Mouse (Mus musculus): ENCODE data around the gene Ssbp3. TPM values are rescaled to one million over a fixed set of nuclear protein-coding genes. Genes with fewer than 3 reads are reported as not detected.

Gene Ssbp3
- polyA plus RNA-seq, 1 experiment from 2014 or later: 190 TPM

GRCm38 (mm10) chr4:106938506-106939222 is 28.2 kb downstream of the Ssbp3 start:
- Histone ChIP-seq H3K4me3 (no peak overlapping the region), H3K27ac (peak overlapping the region; percentile 63; the same call in 1 of the 2 replicates), H3K9ac (peak overlapping the region; percentile 27; the same call in 1 of the 2 replicates), H3K4me1 (peaks cover 94% of the 10 kb centered on the region), H3K27me3 (no peaks in the 10 kb centered on the region), H3K9me3 (no peaks in the 10 kb centered on the region), H3K36me3 (peaks cover 64% of the 10 kb centered on the region), H3K4me2 (0 out of 2 replicates have a peak overlapping the region, but pooled peaks have one; percentile 9)
- WGBS: 55% methylated on average over 8 of the region's 8 CpGs
- ATAC-seq (ENCODE audit: insufficient number of reproducible peaks, insufficient read depth, low FRiP score, low TSS enrichment, low read depth): no peak

GRCm38 (mm10) chr4:106939223-106939918 is 28.9 kb downstream of the Ssbp3 start:
- Histone ChIP-seq H3K4me3 (no peak overlapping the region), H3K27ac (peak overlapping the region; percentile 63), H3K9ac (peak overlapping the region; percentile 27; the same call in 1 of the 2 replicates), H3K4me2 (peak overlapping the region; percentile 18; the same call in 1 of the 2 replicates), H3K27me3 (no peaks in the 10 kb centered on the region), H3K9me3 (no peaks in the 10 kb centered on the region), H3K4me1 (peaks cover 95% of the 10 kb centered on the region), H3K36me3 (peaks cover 58% of the 10 kb centered on the region)
- ATAC-seq (ENCODE audit: insufficient number of reproducible peaks, insufficient read depth, low FRiP score, low TSS enrichment, low read depth): no peak
- WGBS: 18% methylated on average over 6 of the region's 6 CpGs

- peak overlapping the region; percentile 63 for H3K27ac ChIP-seq
- H3K4me1 ChIP-seq: peaks cover 94% of the 10 kb centered on the region
- ATAC-seq (ENCODE audit: insufficient number of reproducible peaks, insufficient read depth, low FRiP score, low TSS enrichment, low read depth): no peak
- peaks cover 56% of the 10 kb centered on the region for H3K36me3 ChIP-seq
- H3K27me3 ChIP-seq: no peaks in the 10 kb centered on the region
- H3K9me3 ChIP-seq: no peaks in the 10 kb centered on the region
- H3K9ac ChIP-seq: no peak overlapping the region
- H3K4me2 ChIP-seq: 0 out of 2 replicates have a peak overlapping the region, but pooled peaks have one; percentile 18
- H3K4me3 ChIP-seq: no peak overlapping the region
- 62% methylated on average over 4 of the region's 4 CpGs for WGBS
Measured at GRCm38 (mm10) chr4:106939919-106940227, 29.4 kb downstream of the Ssbp3 start.

- no peak overlapping the region for H3K4me2 ChIP-seq
- no peaks in the 10 kb centered on the region for H3K27me3 ChIP-seq
- H3K4me1 ChIP-seq: peaks cover 95% of the 10 kb centered on the region
- H3K9ac ChIP-seq: peak overlapping the region; percentile 37; the same call in 1 of the 2 replicates
- H3K4me3 ChIP-seq: no peak overlapping the region
- H3K27ac ChIP-seq: peak overlapping the region; percentile 44
- ATAC-seq (ENCODE audit: insufficient number of reproducible peaks, insufficient read depth, low FRiP score, low TSS enrichment, low read depth): no peak
- 65% methylated on average over 6 of the region's 6 CpGs for WGBS
- no peaks in the 10 kb centered on the region for H3K9me3 ChIP-seq
- H3K36me3 ChIP-seq: peaks cover 56% of the 10 kb centered on the region
Measured at GRCm38 (mm10) chr4:106940945-106941344, 30.4 kb downstream of the Ssbp3 start.

GRCm38 (mm10) chr4:106941475-106941874 is 31.0 kb downstream of the Ssbp3 start:
- ATAC-seq (ENCODE audit: insufficient number of reproducible peaks, insufficient read depth, low FRiP score, low TSS enrichment, low read depth): no peak
- Histone ChIP-seq H3K4me2 (no peak overlapping the region), H3K4me3 (no peak overlapping the region), H3K4me1 (peaks cover 95% of the 10 kb centered on the region), H3K9me3 (no peaks in the 10 kb centered on the region), H3K9ac (peak overlapping the region; percentile 37), H3K36me3 (peaks cover 56% of the 10 kb centered on the region), H3K27me3 (no peaks in the 10 kb centered on the region), H3K27ac (peak overlapping the region; percentile 44)

GRCm38 (mm10) chr4:106942491-106942890 is 32.0 kb downstream of the Ssbp3 start:
- ATAC-seq (ENCODE audit: insufficient number of reproducible peaks, insufficient read depth, low FRiP score, low TSS enrichment, low read depth): no peak
- Histone ChIP-seq H3K27ac (no peak overlapping the region), H3K9ac (no peak overlapping the region), H3K4me3 (no peak overlapping the region), H3K27me3 (no peaks in the 10 kb centered on the region), H3K9me3 (no peaks in the 10 kb centered on the region), H3K36me3 (peaks cover 57% of the 10 kb centered on the region), H3K4me1 (peaks cover 95% of the 10 kb centered on the region), H3K4me2 (no peak overlapping the region)
- WGBS: 87% methylated on average over 4 of the region's 4 CpGs

GRCm38 (mm10) chr4:106943627-106944026 is 33.1 kb downstream of the Ssbp3 start:
- no peak overlapping the region for H3K9ac ChIP-seq
- H3K4me2 ChIP-seq: no peak overlapping the region
- no peaks in the 10 kb centered on the region for H3K9me3 ChIP-seq
- H3K27ac ChIP-seq: no peak overlapping the region
- peaks cover 53% of the 10 kb centered on the region for H3K36me3 ChIP-seq
- 79% methylated on average over 2 of the region's 2 CpGs for WGBS
- H3K27me3 ChIP-seq: no peaks in the 10 kb centered on the region
- H3K4me1 ChIP-seq: peaks cover 94% of the 10 kb centered on the region
- H3K4me3 ChIP-seq: no peak overlapping the region
- no peak for ATAC-seq (ENCODE audit: insufficient number of reproducible peaks, insufficient read depth, low FRiP score, low TSS enrichment, low read depth)

- Histone ChIP-seq H3K27ac (no peak overlapping the region), H3K9me3 (no peaks in the 10 kb centered on the region), H3K27me3 (no peaks in the 10 kb centered on the region), H3K36me3 (peaks cover 52% of the 10 kb centered on the region), H3K9ac (no peak overlapping the region), H3K4me2 (no peak overlapping the region), H3K4me1 (peaks cover 94% of the 10 kb centered on the region), H3K4me3 (no peak overlapping the region)
- WGBS: 86% methylated on average over 3 of the region's 3 CpGs
- no peak for ATAC-seq (ENCODE audit: insufficient number of reproducible peaks, insufficient read depth, low FRiP score, low TSS enrichment, low read depth)
Measured at GRCm38 (mm10) chr4:106944898-106945297, 34.4 kb downstream of the Ssbp3 start.

GRCm38 (mm10) chr4:106947741-106948140 is 37.2 kb downstream of the Ssbp3 start:
- H3K27me3 ChIP-seq: no peaks in the 10 kb centered on the region
- peaks cover 38% of the 10 kb centered on the region for H3K36me3 ChIP-seq
- ATAC-seq (ENCODE audit: insufficient number of reproducible peaks, insufficient read depth, low FRiP score, low TSS enrichment, low read depth): no peak
- H3K4me1 ChIP-seq: peaks cover 83% of the 10 kb centered on the region
- WGBS: 56% methylated on average over 3 of the region's 3 CpGs
- H3K9ac ChIP-seq: no peak overlapping the region
- H3K9me3 ChIP-seq: no peaks in the 10 kb centered on the region
- no peak overlapping the region for H3K4me2 ChIP-seq
- no peak overlapping the region for H3K27ac ChIP-seq
- no peak overlapping the region for H3K4me3 ChIP-seq

- peaks cover 75% of the 10 kb centered on the region for H3K4me1 ChIP-seq
- WGBS: 65% methylated on average over 7 of the region's 7 CpGs
- H3K36me3 ChIP-seq: peaks cover 37% of the 10 kb centered on the region
Measured at GRCm38 (mm10) chr4:106948546-106948945, 38.0 kb downstream of the Ssbp3 start.

GRCm38 (mm10) chr4:106949200-106949599 is 38.7 kb downstream of the Ssbp3 start:
- Histone ChIP-seq H3K4me1 (peaks cover 77% of the 10 kb centered on the region), H3K9me3 (no peaks in the 10 kb centered on the region), H3K4me3 (no peak overlapping the region), H3K27me3 (no peaks in the 10 kb centered on the region), H3K27ac (peak overlapping the region; percentile 60), H3K4me2 (no peak overlapping the region), H3K36me3 (peaks cover 43% of the 10 kb centered on the region), H3K9ac (no peak overlapping the region)
- ATAC-seq (ENCODE audit: insufficient number of reproducible peaks, insufficient read depth, low FRiP score, low TSS enrichment, low read depth): no peak
- 49% methylated on average over 6 of the region's 6 CpGs for WGBS

More at GRCm38 (mm10) chr4:106948546-106948945, 38.0 kb downstream of the Ssbp3 start:
- H3K4me3 ChIP-seq: no peak overlapping the region
- no peaks in the 10 kb centered on the region for H3K27me3 ChIP-seq
- no peaks in the 10 kb centered on the region for H3K9me3 ChIP-seq
- H3K4me2 ChIP-seq: no peak overlapping the region
- ATAC-seq (ENCODE audit: insufficient number of reproducible peaks, insufficient read depth, low FRiP score, low TSS enrichment, low read depth): no peak
- no peak overlapping the region for H3K9ac ChIP-seq
- H3K27ac ChIP-seq: no peak overlapping the region

GRCm38 (mm10) chr4:106950801-106951200 is 40.3 kb downstream of the Ssbp3 start:
- Histone ChIP-seq H3K27ac (no peak overlapping the region), H3K27me3 (no peaks in the 10 kb centered on the region), H3K9me3 (no peaks in the 10 kb centered on the region), H3K4me1 (peaks cover 74% of the 10 kb centered on the region), H3K36me3 (peaks cover 41% of the 10 kb centered on the region), H3K9ac (no peak overlapping the region), H3K4me3 (no peak overlapping the region), H3K4me2 (no peak overlapping the region)
- WGBS: 73% methylated on average over 4 of the region's 4 CpGs
- ATAC-seq (ENCODE audit: insufficient number of reproducible peaks, insufficient read depth, low FRiP score, low TSS enrichment, low read depth): no peak

All from embryonic facial prominence, embryonic 13.5 days (tissue).